Mouse (Mus musculus) midbrain, embryonic 16.5 days (tissue): ENCODE measurements around the gene Tmbim6. TPM values are rescaled to one million over a fixed set of nuclear protein-coding genes. Genes with fewer than 3 reads are reported as not detected.
"Not testable (repeated sequence)": the region's sequence is repeated elsewhere in the genome, so short reads cannot be mapped to it uniquely, and the experiment has no call there.

Experiments used
- ATAC-seq: fragments of 200-750 bp; cut with Nextera tagmentation; 2 replicates; pipeline ENCODE4 v1.8.0; 2017; ENCODE audit warnings: moderate TSS enrichment
- H3K27ac ChIP-seq: fragments of 300-500 bp; sonication (generic); 2 replicates; pipeline ENCODE4 v1.5.1; 2014; ENCODE audit warnings: mild to moderate bottlenecking, low read length, mixed read lengths
- H3K27me3 ChIP-seq: fragments of 300-500 bp; sonication (generic); 2 replicates; pipeline ENCODE4 v1.6.1; 2014; ENCODE audit warnings: low read depth, low read length, mixed read lengths; ENCODE audit not compliant: control insufficient read depth, insufficient read depth
- H3K36me3 ChIP-seq: fragments of 300-500 bp; sonication (generic); 2 replicates; pipeline ENCODE4 v1.6.1; 2014; ENCODE audit warnings: mild to moderate bottlenecking, low read length, moderate library complexity, mixed read lengths; ENCODE audit not compliant: control insufficient read depth, insufficient read depth
- H3K4me1 ChIP-seq: fragments of 300-500 bp; sonication (generic); 2 replicates; pipeline ENCODE4 v1.6.1; 2014; ENCODE audit warnings: mild to moderate bottlenecking, low read length, mixed read lengths; ENCODE audit not compliant: control insufficient read depth, insufficient read depth
- H3K4me2 ChIP-seq: fragments of 300-500 bp; sonication (generic); 2 replicates; pipeline ENCODE4 v1.6.1; 2014; ENCODE audit warnings: mild to moderate bottlenecking, low read length, mixed read lengths
- H3K4me3 ChIP-seq: fragments of 300-500 bp; sonication (generic); 2 replicates; pipeline ENCODE4 v1.5.1; 2014; ENCODE audit warnings: low read depth, mild to moderate bottlenecking, low read length, moderate library complexity, mixed read lengths
- H3K9ac ChIP-seq: fragments of 300-500 bp; sonication (generic); 2 replicates; pipeline ENCODE4 v1.6.1; 2014; ENCODE audit warnings: low read depth, low read length, mixed read lengths
- H3K9me3 ChIP-seq: fragments of 300-500 bp; sonication (generic); replicated peaks from 2 replicates; pipeline ENCODE4 v1.6.1; 2014; ENCODE audit warnings: mild to moderate bottlenecking, low read length, mixed read lengths; ENCODE audit not compliant: control insufficient read depth, poor library complexity, severe bottlenecking
- WGBS: fragments of 180-500 bp; shearing (Covaris S2); extraction: QIAGEN DNeasy Blood & Tissue Kit; methylation state at CpG from one replicate; pipeline ENCODE4 v1.1.7; 2014; 5-methylcytosine and 5-hydroxymethylcytosine counted together
- polyA plus RNA-seq: library from polyadenylated mRNA; unstranded; fragments of >200 nt; fragmentation: Nextera tagmentation; extraction: Ambion mirVana; gene quantifications from 2 replicates; pipeline ENCODE4 v1.2.1, GENCODE M21; 2015

Gene Tmbim6
- polyA plus RNA-seq, 1 experiment from 2014 or later: 310 TPM

DNA sequence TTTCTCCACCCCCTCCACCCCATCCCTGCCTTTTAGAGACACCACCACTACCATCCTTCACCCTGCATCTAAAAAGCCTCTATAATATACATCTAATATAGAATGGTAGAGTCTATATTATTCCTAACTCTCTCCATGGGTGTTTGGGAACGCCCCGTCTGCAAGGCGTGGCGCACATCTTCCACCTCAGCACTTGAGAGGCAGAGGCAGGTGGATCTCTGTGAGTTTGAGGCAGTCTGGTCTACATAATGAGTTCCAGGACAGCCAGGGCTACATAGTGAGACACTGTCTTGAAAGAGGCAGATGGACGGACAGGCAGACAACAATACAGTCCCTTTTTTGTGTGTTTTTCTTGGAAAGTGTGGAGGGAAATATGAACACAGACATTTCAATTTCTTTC is 17.6 kb upstream of the Tmbim6 start:
- H3K4me2 ChIP-seq: no peak overlapping the region
- H3K9me3 ChIP-seq: no peaks in the 10 kb centered on the region
- 94% methylated on average over 5 of the region's 5 CpGs for WGBS
- no peaks in the 10 kb centered on the region for H3K36me3 ChIP-seq
- no peak for ATAC-seq
- H3K4me3 ChIP-seq: no peak overlapping the region
- no peaks in the 10 kb centered on the region for H3K4me1 ChIP-seq
- H3K9ac ChIP-seq: no peak overlapping the region
- no peak overlapping the region for H3K27ac ChIP-seq
- no peaks in the 10 kb centered on the region for H3K27me3 ChIP-seq

DNA sequence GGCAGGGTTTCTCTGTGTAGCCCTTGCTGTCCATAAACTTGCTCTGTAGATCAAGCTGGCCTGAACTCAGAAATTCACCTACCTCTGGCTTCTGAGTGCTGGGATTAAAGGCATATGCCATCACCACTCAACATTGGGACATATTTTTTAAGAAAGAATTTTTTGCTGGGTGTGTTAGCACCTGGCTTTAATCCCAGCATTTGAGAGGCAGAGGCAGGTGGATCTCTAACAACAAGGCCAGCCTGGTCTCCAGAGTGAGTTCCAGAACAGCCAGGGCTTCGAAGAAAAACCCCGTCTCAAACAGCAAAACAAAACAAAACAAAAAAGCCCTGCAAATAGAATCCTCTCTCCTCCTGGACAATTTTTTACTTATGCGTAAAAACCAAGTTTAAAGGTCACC is 17.1 kb upstream of the Tmbim6 start:
- H3K4me3 ChIP-seq: no peak overlapping the region
- no peaks in the 10 kb centered on the region for H3K9me3 ChIP-seq
- ATAC-seq: no peak
- H3K9ac ChIP-seq: no peak overlapping the region
- H3K4me1 ChIP-seq: no peaks in the 10 kb centered on the region
- no peak overlapping the region for H3K27ac ChIP-seq
- no peaks in the 10 kb centered on the region for H3K27me3 ChIP-seq
- H3K4me2 ChIP-seq: no peak overlapping the region
- no peaks in the 10 kb centered on the region for H3K36me3 ChIP-seq
- 93% methylated on average over 3 of the region's 3 CpGs for WGBS

DNA sequence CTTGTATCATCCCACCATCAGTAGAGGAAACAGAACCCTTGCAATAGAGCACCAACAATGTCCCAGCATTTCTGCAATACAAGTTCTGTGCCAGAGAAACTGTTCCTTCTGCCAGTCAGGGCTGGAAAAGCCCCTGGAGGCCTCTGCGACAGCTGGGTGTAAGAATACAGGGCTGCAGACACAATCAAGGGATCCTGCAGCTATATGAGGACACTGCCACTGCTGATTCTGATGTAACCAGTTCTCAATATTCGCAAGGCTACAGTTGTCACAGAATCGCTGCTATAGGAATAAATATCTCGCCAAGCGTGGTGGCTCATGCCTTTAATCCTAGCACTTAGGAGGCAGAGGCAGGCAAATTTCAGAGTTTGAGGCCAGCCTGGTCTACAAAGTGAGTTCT is 16.4 kb upstream of the Tmbim6 start:
- no peak overlapping the region for H3K27ac ChIP-seq
- no peak overlapping the region for H3K9ac ChIP-seq
- H3K27me3 ChIP-seq: no peaks in the 10 kb centered on the region
- no peaks in the 10 kb centered on the region for H3K36me3 ChIP-seq
- no peak overlapping the region for H3K4me3 ChIP-seq
- H3K9me3 ChIP-seq: no peaks in the 10 kb centered on the region
- no peak for ATAC-seq
- 85% methylated on average over 5 of the region's 5 CpGs for WGBS
- H3K4me2 ChIP-seq: no peak overlapping the region
- no peaks in the 10 kb centered on the region for H3K4me1 ChIP-seq

DNA sequence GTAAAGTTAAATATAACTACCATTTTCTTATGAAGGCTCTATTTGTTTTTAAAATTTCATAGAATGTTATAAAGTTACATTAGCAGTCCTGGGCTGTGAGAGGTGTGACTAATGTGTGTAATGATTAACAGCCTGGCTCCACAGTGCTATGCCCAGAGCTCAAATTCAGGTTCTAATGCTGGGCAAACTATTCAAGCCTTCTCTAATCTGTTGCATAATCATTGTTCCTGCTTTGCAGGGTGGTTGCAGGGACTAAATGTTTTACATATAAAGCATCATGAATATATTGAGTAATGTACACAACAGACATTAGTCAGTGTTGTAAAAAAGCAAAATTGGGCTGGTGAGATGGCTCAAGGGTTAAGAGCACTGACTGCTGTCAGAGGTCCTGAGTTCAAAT is 9.8 kb upstream of the Tmbim6 start:
- Histone ChIP-seq H3K4me3 (no peak overlapping the region), H3K36me3 (no peaks in the 10 kb centered on the region), H3K9ac (no peak overlapping the region), H3K4me1 (no peaks in the 10 kb centered on the region), H3K4me2 (no peak overlapping the region), H3K27ac (no peak overlapping the region), H3K27me3 (no peaks in the 10 kb centered on the region), H3K9me3 (no peaks in the 10 kb centered on the region)
- no peak for ATAC-seq

DNA sequence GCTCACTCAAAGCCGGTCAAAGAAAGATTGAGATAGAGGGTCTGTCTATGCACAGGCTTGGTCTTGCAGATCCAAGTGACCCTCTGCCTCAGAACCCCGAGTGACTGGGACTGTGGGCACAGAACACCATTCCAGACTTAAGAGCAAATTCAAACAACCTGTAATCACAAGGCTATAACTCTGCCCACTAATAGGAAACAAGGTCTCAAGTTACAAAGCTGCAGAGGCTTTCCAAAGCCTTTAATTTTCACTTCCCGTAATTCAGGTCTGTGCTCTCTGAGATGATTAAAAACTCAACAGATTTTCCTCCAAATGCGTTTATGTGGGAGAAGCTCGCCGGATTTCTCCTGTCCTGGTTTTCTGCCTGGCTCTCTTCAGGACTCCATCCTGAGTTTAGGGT is 8.6 kb upstream of the Tmbim6 start:
- H3K27me3 ChIP-seq: no peaks in the 10 kb centered on the region
- no peak overlapping the region for H3K4me3 ChIP-seq
- H3K9ac ChIP-seq: no peak overlapping the region
- H3K36me3 ChIP-seq: no peaks in the 10 kb centered on the region
- no peaks in the 10 kb centered on the region for H3K4me1 ChIP-seq
- no peak overlapping the region for H3K27ac ChIP-seq
- no peak for ATAC-seq
- no peak overlapping the region for H3K4me2 ChIP-seq
- WGBS: 79% methylated on average over 6 of the region's 6 CpGs
- no peaks in the 10 kb centered on the region for H3K9me3 ChIP-seq

DNA sequence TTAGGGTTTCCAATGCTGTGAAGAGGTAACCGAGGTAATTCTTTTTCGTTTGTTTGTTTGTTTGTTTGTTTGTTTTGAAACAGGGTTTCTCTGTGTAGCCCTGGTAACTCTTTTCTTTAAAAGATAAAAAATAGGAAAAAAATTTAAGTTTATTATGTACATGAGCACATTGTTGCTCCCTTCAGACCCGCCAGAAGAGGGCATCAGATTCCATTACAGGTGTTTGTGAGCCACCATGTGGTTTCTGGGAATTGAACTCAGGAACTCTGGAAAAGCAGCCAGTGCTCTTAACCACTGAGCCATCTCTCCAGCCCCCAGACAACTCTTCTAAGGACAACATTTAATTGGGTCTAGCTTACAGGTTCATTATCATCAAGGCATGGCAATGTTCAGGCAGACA is 6.6 kb upstream of the Tmbim6 start:
- not testable (repeated sequence) for H3K4me3 ChIP-seq, H3K9ac ChIP-seq, ATAC-seq, H3K9me3 ChIP-seq, H3K4me2 ChIP-seq, H3K36me3 ChIP-seq, H3K27me3 ChIP-seq, H3K4me1 ChIP-seq, H3K27ac ChIP-seq
- WGBS: 73% methylated on average over 3 of the region's 3 CpGs

DNA sequence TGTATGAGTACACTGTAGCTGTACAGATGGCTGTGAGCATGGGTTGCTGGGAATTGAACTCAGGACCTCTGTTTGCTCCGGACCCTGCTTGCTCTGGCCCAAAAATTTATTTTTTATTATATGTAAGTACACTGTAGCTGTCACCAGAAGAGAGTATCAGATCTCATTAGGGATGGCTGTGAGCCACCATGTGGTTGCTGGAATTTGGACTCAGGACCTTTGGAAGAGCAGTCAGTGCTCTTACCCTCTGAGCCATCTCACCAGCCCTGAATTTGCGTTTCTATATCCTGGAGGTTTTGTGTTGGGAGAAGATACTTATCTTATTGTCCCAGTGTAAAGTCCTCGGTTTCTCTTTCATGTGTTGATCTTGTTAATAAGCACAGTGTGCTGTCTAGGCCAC is 5.9 kb upstream of the Tmbim6 start:
- ATAC-seq: no peak
- 78% methylated on average over 3 of the region's 3 CpGs for WGBS
- H3K36me3 ChIP-seq: no peaks in the 10 kb centered on the region

DNA sequence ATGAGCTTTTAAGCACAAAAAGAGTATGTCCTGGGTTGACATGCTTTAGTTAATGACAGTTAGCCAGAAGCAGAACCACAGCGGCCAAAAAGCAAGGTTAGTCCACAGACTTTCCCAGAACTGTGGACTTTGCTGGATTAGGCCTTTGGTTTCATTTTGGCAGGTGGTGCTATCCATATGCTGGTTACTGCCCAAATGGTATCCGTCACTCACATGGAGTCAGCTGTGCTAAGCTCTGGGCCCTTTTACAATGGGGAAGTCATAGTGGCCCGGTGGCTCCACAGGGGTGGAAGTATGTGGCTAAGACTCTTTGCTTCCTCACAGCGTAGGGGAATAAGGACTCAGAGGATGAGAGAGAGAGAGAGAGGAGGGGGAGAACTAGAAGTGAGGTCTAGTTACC is 4.7 kb upstream of the Tmbim6 start:
- no peaks in the 10 kb centered on the region for H3K36me3 ChIP-seq

More for the DNA sequence above, 5.9 kb upstream of the Tmbim6 start:
- Histone ChIP-seq H3K4me2 (no peak overlapping the region), H3K27me3 (no peaks in the 10 kb centered on the region), H3K4me1 (no peaks in the 10 kb centered on the region), H3K9me3 (no peaks in the 10 kb centered on the region), H3K27ac (no peak overlapping the region), H3K9ac (no peak overlapping the region), H3K4me3 (no peak overlapping the region)

DNA sequence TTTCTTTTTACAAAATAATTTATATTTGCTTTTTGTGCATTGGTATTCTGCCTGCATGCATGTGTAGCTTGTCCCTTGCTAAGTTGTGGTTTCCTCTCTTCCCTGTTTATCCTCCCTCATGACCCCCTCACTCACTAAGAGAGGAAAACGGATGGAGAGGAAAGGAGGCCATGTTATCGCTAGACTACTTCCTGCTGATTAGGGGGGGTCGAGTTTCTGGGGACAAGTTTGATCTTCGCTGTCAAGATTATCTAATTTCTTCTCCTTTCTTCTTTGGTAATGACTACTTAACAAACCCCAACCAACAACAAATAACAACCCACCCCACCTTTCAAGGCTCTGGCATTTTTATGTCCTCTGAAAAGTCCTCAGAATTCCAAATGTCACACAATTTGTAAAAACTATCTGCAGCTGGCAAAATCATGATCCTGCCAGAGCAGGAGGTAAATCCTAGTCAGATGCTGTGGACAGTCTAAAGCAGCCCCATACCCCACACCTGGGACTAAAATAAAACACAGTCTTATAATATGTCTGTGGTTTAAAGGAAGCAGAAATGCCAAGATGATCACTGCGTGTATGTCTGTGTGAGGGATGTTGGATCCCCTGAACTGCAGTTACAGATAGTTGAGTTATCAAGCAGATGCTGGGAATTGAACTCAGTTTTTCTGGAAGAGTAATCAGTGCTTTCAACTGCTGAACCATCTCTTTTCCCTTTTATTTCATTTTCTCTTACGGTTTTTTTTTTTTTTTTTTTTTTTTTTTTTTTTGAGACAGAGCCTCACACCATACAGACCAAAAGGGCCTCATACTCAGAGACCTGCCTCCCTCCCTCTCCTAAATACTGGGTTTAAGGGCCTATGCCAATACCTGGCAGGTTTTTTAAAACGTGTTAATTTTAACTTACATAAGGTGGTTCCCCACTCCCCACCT is 1.9 kb upstream of the Tmbim6 start:
- Histone ChIP-seq H3K27ac (no peak overlapping the region), H3K4me1 (peaks cover 27% of the 10 kb centered on the region), H3K4me2 (no peak overlapping the region), H3K36me3 (no peaks in the 10 kb centered on the region), H3K27me3 (no peaks in the 10 kb centered on the region), H3K9me3 (no peaks in the 10 kb centered on the region), H3K9ac (no peak overlapping the region), H3K4me3 (no peak overlapping the region)
- ATAC-seq: no peak
- WGBS: 83% methylated on average over 7 of the region's 7 CpGs

More for the DNA sequence above, 4.7 kb upstream of the Tmbim6 start:
- Histone ChIP-seq H3K4me3 (no peak overlapping the region), H3K4me2 (no peak overlapping the region), H3K4me1 (peaks cover 5% of the 10 kb centered on the region; the same call in 1 of the 2 replicates), H3K27me3 (no peaks in the 10 kb centered on the region), H3K27ac (no peak overlapping the region), H3K9ac (no peak overlapping the region), H3K9me3 (no peaks in the 10 kb centered on the region)
- no peak for ATAC-seq
- 62% methylated on average over 4 of the region's 4 CpGs for WGBS
